Mouse (Mus musculus) CH12.LX (cell line): ENCODE results near the gene Ryr1. TPM values are rescaled to one million over a fixed set of nuclear protein-coding genes. Genes with fewer than 3 reads are reported as not detected.

Experiments
- DNase-seq: peaks from one replicate; pipeline ENCODE4 v3.0.0-alpha.2; 2013; ENCODE audit errors: extremely low read depth
- H3K27ac ChIP-seq: 2 replicates; pipeline ENCODE4 v1.5.1; 2012; ENCODE audit warnings: low read depth, mild to moderate bottlenecking, control low read depth, moderate library complexity; ENCODE audit not compliant: insufficient read depth
- H3K27me3 ChIP-seq: replicated peaks from 2 replicates; pipeline ENCODE3; 2012; ENCODE audit warnings: inconsistent platforms
- H3K36me3 ChIP-seq, 2 experiments: replicated peaks in 1 of 2; 2 replicates each; pipeline versions ENCODE3 to v1.6.1; 2012; ENCODE audit warnings: inconsistent platforms in 1 of 2, low read length in 1 of 2, mild to moderate bottlenecking in 1 of 2, mixed read lengths in 1 of 2, moderate library complexity in 1 of 2; ENCODE audit not compliant: control insufficient read depth in 1 of 2, insufficient read depth in 1 of 2
- H3K4me1 ChIP-seq, 2 experiments: 2 replicates each; pipeline ENCODE4 v1.6.1; 2012; ENCODE audit warnings: inconsistent platforms in 1 of 2, moderate library complexity in 1 of 2; ENCODE audit not compliant: insufficient read depth in 2 of 2, control insufficient read depth in 1 of 2
- H3K4me2 ChIP-seq: 2 replicates; pipeline ENCODE4 v1.6.1; 2012; ENCODE audit warnings: low read depth, mild to moderate bottlenecking, control low read depth; ENCODE audit not compliant: poor library complexity, insufficient read depth, severe bottlenecking
- H3K4me3 ChIP-seq, 3 experiments: fragments of 150-350 bp in 1 of 3; sonication (generic) in 1 of 3; replicated peaks in 1 of 3; 2 replicates each; pipeline versions ENCODE3 to v1.5.1; 2011 to 2012; ENCODE audit warnings: low read depth in 2 of 3, low read length in 2 of 3, mild to moderate bottlenecking in 2 of 3, moderate library complexity in 2 of 3, control low read depth in 1 of 3, improper control_type of control experiment in 1 of 3, inconsistent platforms in 1 of 3, mixed read lengths in 1 of 3; ENCODE audit not compliant: poor library complexity in 1 of 3
- H3K79me2 ChIP-seq: replicated peaks from 2 replicates; pipeline ENCODE4 v1.6.1; 2012; ENCODE audit warnings: mild to moderate bottlenecking, moderate library complexity; ENCODE audit not compliant: control insufficient read depth, poor library complexity, insufficient read depth, severe bottlenecking; ENCODE audit errors: extremely low read depth
- H3K9ac ChIP-seq: 2 replicates; pipeline ENCODE4 v1.6.1; 2012; ENCODE audit warnings: low read depth, mild to moderate bottlenecking, control low read depth, moderate library complexity; ENCODE audit not compliant: insufficient read depth
- H3K9me3 ChIP-seq: replicated peaks from 2 replicates; pipeline ENCODE3; 2012; ENCODE audit warnings: low read length, inconsistent platforms, mixed read lengths
- BHLHE40 ChIP-seq: IDR thresholded peaks from 2 replicates; pipeline ENCODE4 v1.6.1; 2011; ENCODE audit warnings: mild to moderate bottlenecking, low read depth, low read length, improper control_type of control experiment
- CHD1 ChIP-seq: IDR thresholded peaks from 2 replicates; pipeline ENCODE4 v1.6.1; 2012; ENCODE audit warnings: low read depth, low read length, improper control_type of control experiment, inconsistent platforms
- CHD2 ChIP-seq: IDR thresholded peaks from 2 replicates; pipeline ENCODE4 v1.6.1; 2011; ENCODE audit warnings: low read length, improper control_type of control experiment
- CTCF ChIP-seq, 2 experiments: IDR thresholded peaks in 1 of 2; conservative IDR thresholded peaks in 1 of 2; 2 replicates each; pipeline ENCODE4 v1.5.1; 2011 to 2012; ENCODE audit warnings: low read depth in 2 of 2, low read length in 2 of 2, improper control_type of control experiment in 1 of 2, inconsistent platforms in 1 of 2, mild to moderate bottlenecking in 1 of 2, moderate library complexity in 1 of 2
- E2F4 ChIP-seq: IDR thresholded peaks from 2 replicates; pipeline ENCODE4 v1.6.1; 2011; ENCODE audit warnings: low read depth, low read length, improper control_type of control experiment; ENCODE audit not compliant: insufficient replicate concordance
- ELF1 ChIP-seq: IDR thresholded peaks from 2 replicates; pipeline ENCODE4 v1.6.1; 2014; ENCODE audit warnings: low read depth, mild to moderate bottlenecking, inconsistent platforms, low read length, improper control_type of control experiment
- EP300 ChIP-seq: IDR thresholded peaks from 2 replicates; pipeline ENCODE4 v1.6.1; 2011; ENCODE audit warnings: low read length, improper control_type of control experiment
- ETS1 ChIP-seq: conservative IDR thresholded peaks from 2 replicates; pipeline ENCODE4 v1.6.1; 2012; ENCODE audit warnings: low read depth, mild to moderate bottlenecking, inconsistent platforms, low read length, improper control_type of control experiment, moderate library complexity
- HCFC1 ChIP-seq: IDR thresholded peaks from 2 replicates; pipeline ENCODE4 v1.6.1; 2012; ENCODE audit warnings: low read depth, mild to moderate bottlenecking, inconsistent platforms, low read length, improper control_type of control experiment
- IRF4 ChIP-seq: IDR thresholded peaks from 2 replicates; pipeline ENCODE4 v1.6.1; 2014; ENCODE audit warnings: low read depth, mild to moderate bottlenecking, inconsistent platforms, low read length, improper control_type of control experiment
- JUN ChIP-seq: IDR thresholded peaks from 2 replicates; pipeline ENCODE4 v1.6.1; 2011; ENCODE audit warnings: low read depth, mild to moderate bottlenecking, low read length, improper control_type of control experiment, moderate library complexity; ENCODE audit not compliant: insufficient read depth
- KAT2A ChIP-seq: IDR thresholded peaks from 2 replicates; pipeline ENCODE4 v1.6.1; 2012; ENCODE audit warnings: low read length, improper control_type of control experiment, inconsistent platforms; ENCODE audit not compliant: insufficient replicate concordance
- MAFK ChIP-seq: IDR thresholded peaks from 2 replicates; pipeline ENCODE4 v1.6.1; 2011; ENCODE audit warnings: low read length, improper control_type of control experiment; ENCODE audit not compliant: insufficient replicate concordance
- MAX ChIP-seq: IDR thresholded peaks from 2 replicates; pipeline ENCODE4 v1.6.1; 2011; ENCODE audit warnings: low read length, improper control_type of control experiment
- MAZ ChIP-seq: IDR thresholded peaks from 2 replicates; pipeline ENCODE4 v1.6.1; 2012; ENCODE audit warnings: low read depth, mild to moderate bottlenecking, inconsistent platforms, low read length, improper control_type of control experiment, moderate library complexity
- MEF2A ChIP-seq: IDR thresholded peaks from 2 replicates; pipeline ENCODE4 v1.6.1; 2014; ENCODE audit warnings: low read depth, mild to moderate bottlenecking, inconsistent platforms, low read length, improper control_type of control experiment, borderline replicate concordance
- MXI1 ChIP-seq: IDR thresholded peaks from 2 replicates; pipeline ENCODE4 v1.6.1; 2011; ENCODE audit warnings: mild to moderate bottlenecking, low read depth, low read length, improper control_type of control experiment
- MYC ChIP-seq: IDR thresholded peaks from 2 replicates; pipeline ENCODE4 v1.6.1; 2011; ENCODE audit warnings: low read depth, mild to moderate bottlenecking, improper control_type of control experiment, low read length
- NELFE ChIP-seq: IDR thresholded peaks from 2 replicates; pipeline ENCODE4 v1.6.1; 2011; ENCODE audit warnings: low read depth, low read length, improper control_type of control experiment
- NRF1 ChIP-seq: IDR thresholded peaks from 2 replicates; pipeline ENCODE4 v1.6.1; 2014; ENCODE audit warnings: low read depth, mild to moderate bottlenecking, inconsistent platforms, low read length, improper control_type of control experiment, moderate library complexity
- POLR2A ChIP-seq: IDR thresholded peaks from 2 replicates; pipeline ENCODE4 v1.6.1; 2011; ENCODE audit warnings: low read depth, mild to moderate bottlenecking, improper control_type of control experiment, low read length
- POLR2AphosphoS2 ChIP-seq: IDR thresholded peaks from 2 replicates; pipeline ENCODE4 v1.6.1; 2011; ENCODE audit warnings: low read depth, low read length, improper control_type of control experiment
- SIN3A ChIP-seq: IDR thresholded peaks from 2 replicates; pipeline ENCODE4 v1.6.1; 2012; ENCODE audit warnings: low read length, improper control_type of control experiment, inconsistent platforms
- SMC3 ChIP-seq: IDR thresholded peaks from 2 replicates; pipeline ENCODE4 v1.6.1; 2011; ENCODE audit warnings: low read depth, low read length, improper control_type of control experiment
- TBP ChIP-seq: conservative IDR thresholded peaks from 2 replicates; pipeline ENCODE4 v1.6.1; 2011; ENCODE audit warnings: low read depth, low read length, improper control_type of control experiment
- TCF12 ChIP-seq: IDR thresholded peaks from 2 replicates; pipeline ENCODE4 v1.6.1; 2014; ENCODE audit warnings: low read depth, mild to moderate bottlenecking, inconsistent platforms, low read length, improper control_type of control experiment
- UBTF ChIP-seq: IDR thresholded peaks from 2 replicates; pipeline ENCODE4 v1.6.1; 2012; ENCODE audit warnings: low read depth, mild to moderate bottlenecking, inconsistent platforms, low read length, improper control_type of control experiment, moderate library complexity
- USF1 ChIP-seq: IDR thresholded peaks from 2 replicates; pipeline ENCODE4 v1.6.1; 2014; ENCODE audit warnings: low read depth, mild to moderate bottlenecking, inconsistent platforms, low read length, improper control_type of control experiment
- USF2 ChIP-seq: conservative IDR thresholded peaks from 2 replicates; pipeline ENCODE4 v1.6.1; 2011; ENCODE audit warnings: low read depth, low read length, improper control_type of control experiment
- ZC3H11A ChIP-seq: IDR thresholded peaks from 2 replicates; pipeline ENCODE4 v1.6.1; 2012; ENCODE audit warnings: low read depth, mild to moderate bottlenecking, inconsistent platforms, low read length, improper control_type of control experiment
- ZKSCAN1 ChIP-seq: IDR thresholded peaks from 2 replicates; pipeline ENCODE4 v1.6.1; 2012; ENCODE audit warnings: low read depth, inconsistent platforms, low read length, improper control_type of control experiment, borderline replicate concordance
- dilution Hi-C: fragments of 300-500 bp; cut with MboI; formaldehyde crosslinking; loops from 2 replicates; pipeline ENCODE4 v1.14.3; 2020; ENCODE audit warnings: low sequenced_read_pairs; ENCODE audit not compliant: extremely low pct_unique_long_range_greater_than_20kb, extremely low pct_ligation_motif_present
- in situ Hi-C: fragments of 300-500 bp; cut with MboI; formaldehyde crosslinking; loops from 3 replicates; pipeline ENCODE4 v1.14.3; 2019; ENCODE audit warnings: low sequenced_read_pairs, low pct_ligation_motif_present, low pct_unique_long_range_greater_than_20kb, mixed read lengths
- polyA plus RNA-seq: library from polyadenylated mRNA; unstranded; fragments of >175 nt; gene quantifications from 2 replicates; pipeline ENCODE4 v1.2.1, GENCODE M21; 2012; ENCODE audit warnings: low read depth; ENCODE audit not compliant: insufficient read length
- total RNA-seq, 2 experiments: library from RNA; depleted of rRNA; stranded (reverse); fragments of 300-350 nt in 1 of 2; fragments of >200 nt in 1 of 2; gene quantifications; 2 replicates each; pipeline ENCODE4 v1.2.3; 2012 to 2014

The Ryr1 gene
- total and polyA plus RNA-seq, 3 experiments, result 0.43 to 1.1 (median 0.68) TPM

- Histone ChIP-seq H3K36me3 (peaks cover 44 to 55% of the 10 kb centered on the region in 2 experiments), H3K9me3 (no peaks in the 10 kb centered on the region), H3K79me2 (peaks cover 61% of the 10 kb centered on the region), H3K9ac (peak overlapping the region; percentile 94), H3K4me2 (peak overlapping the region; percentile 70), H3K27ac (peak overlapping the region; percentile 98), H3K4me3 (peak overlapping the region; percentile 84 to 99 (median 97)), H3K27me3 (no peaks in the 10 kb centered on the region), H3K4me1 (peaks cover 21 to 44% of the 10 kb centered on the region in 2 experiments)
- DNase-seq, result peak; percentile 67
- in situ Hi-C loops, result no loop called here
- TF ChIP-seq BHLHE40, result peak; percentile 56; the same call in 1 of the 2 replicates
- TF ChIP-seq MYC, result peak; percentile 77; the same call in 1 of the 2 replicates
- no peak for TF ChIP-seq USF2
- peak; percentile 91 for TF ChIP-seq MXI1
- TF ChIP-seq SMC3, result no peak
- TF ChIP-seq TCF12, result peak; percentile 54; the same call in 1 of the 2 replicates
- TF ChIP-seq IRF4, result no peak
- TF ChIP-seq CHD2, result peak; percentile 75
- dilution Hi-C loops, result no loop called here
Measured at GRCm38 (mm10) chr7:28983141-28983564, 141.8 kb downstream of the Ryr1 start.

GRCm38 (mm10) chr7:28982274-28983013, 142.5 kb downstream of the Ryr1 start:
- no peaks in the 10 kb centered on the region for H3K9me3 ChIP-seq
- peak overlapping the region; percentile 33 for H3K4me2 ChIP-seq
- peak overlapping the region; percentile 94 for H3K9ac ChIP-seq
- peak; percentile 99 for DNase-seq
- H3K27ac ChIP-seq, result peak overlapping the region; percentile 98
- peak overlapping the region; percentile 84 to 99 (median 97) for H3K4me3 ChIP-seq
- H3K4me1 ChIP-seq, result peaks cover 21 to 43% of the 10 kb centered on the region in 2 experiments
- H3K36me3 ChIP-seq, result peaks cover 44 to 55% of the 10 kb centered on the region in 2 experiments
- peaks cover 61% of the 10 kb centered on the region for H3K79me2 ChIP-seq
- dilution Hi-C loops (no loop called here), in situ Hi-C loops (no loop called here)
- no peaks in the 10 kb centered on the region for H3K27me3 ChIP-seq
- no peak for TF ChIP-seq CTCF (conservative IDR thresholded peaks at IDR 0.05 in 1 of 2, IDR thresholded peaks at IDR 0.05 in 1 of 2; ENCODE audit: low read depth in 2 of 2, low read length in 2 of 2)
- no peak; the same call in 1 of the 2 replicates for TF ChIP-seq CHD1
- peak; percentile 68; the same call in 1 of the 2 replicates for TF ChIP-seq MAFK
- TF ChIP-seq IRF4, result peak; percentile 92
- TF ChIP-seq POLR2AphosphoS2, result peak; percentile 87
- peak; percentile 72 for TF ChIP-seq MYC
- TF ChIP-seq EP300, result peak; percentile 90
- peak; percentile 80 for TF ChIP-seq MAX
- no peak for TF ChIP-seq ZC3H11A
- TF ChIP-seq E2F4, result peak; percentile 77; the same call in 1 of the 2 replicates
- TF ChIP-seq POLR2A, result peak; percentile 77
- TF ChIP-seq MAZ, result peak; percentile 96
- peak; percentile 91 for TF ChIP-seq SIN3A
- TF ChIP-seq UBTF, result peak; percentile 73; the same call in 1 of the 2 replicates
- peak; percentile 96 for TF ChIP-seq MEF2A
- TF ChIP-seq ZKSCAN1, result no peak
- peak; percentile 66 for TF ChIP-seq NELFE
- 0 out of 2 replicates have a peak, but pooled peaks have one; percentile 78 for TF ChIP-seq KAT2A
- peak; percentile 99 for TF ChIP-seq BHLHE40
- peak; percentile 67; the same call in 1 of the 2 replicates for TF ChIP-seq ELF1
- TF ChIP-seq NRF1, result peak; percentile 23; the same call in 1 of the 2 replicates
- peak; percentile 88 for TF ChIP-seq ETS1
- TF ChIP-seq JUN, result no peak
- TF ChIP-seq USF1, result no peak
- peak; percentile 84 for TF ChIP-seq TBP
- TF ChIP-seq HCFC1, result peak; percentile 60
